In genomic region chr12:36570414-36571095, GRCm38 (mm10) we compare ENCODE assay signal across 16 mouse cellular contexts.
"Had no signal": no experiment of that assay in that cellular context is flagged by ENCODE, and none has a peak within 500 bp of the region (broad histone marks: within the 10 kb centered on the region; RNA-seq: fewer than 3 reads in every experiment).

No protein-coding gene starts in this region.

- H3K4me1 ChIP-seq: neural tube, embryonic 12.5 days; neural tube, embryonic 13.5 days; neural tube, embryonic 15.5 days; stomach, embryonic 15.5 days had no signal

- H3K9me3 ChIP-seq: neural tube, embryonic 12.5 days; neural tube, embryonic 13.5 days; neural tube, embryonic 15.5 days; stomach, embryonic 15.5 days had no signal

- H3K4me3 ChIP-seq: neural tube, embryonic 12.5 days; neural tube, embryonic 13.5 days; neural tube, embryonic 15.5 days; stomach, embryonic 15.5 days had no signal

- H3K27ac ChIP-seq: neural tube, embryonic 12.5 days; neural tube, embryonic 13.5 days; neural tube, embryonic 15.5 days; stomach, embryonic 15.5 days; stomach, postnatal 0 days had no signal

- H3K36me3 ChIP-seq: neural tube, embryonic 12.5 days; neural tube, embryonic 13.5 days; neural tube, embryonic 15.5 days; stomach, embryonic 15.5 days had no signal

- DNase-seq: retina, postnatal 1 day; right cerebral cortex, adult 18-20 months; right cerebral cortex, postnatal 14 days; right cerebral cortex, postnatal 25 days; right cerebral cortex, postnatal 4 days; spleen, adult 18-20 months; thymus, adult 18-20 months; thymus, adult 2 months; thymus, postnatal 14 days; thymus, postnatal 25 days; thymus, postnatal 36 days had no signal

- H3K4me2 ChIP-seq: neural tube, embryonic 12.5 days; neural tube, embryonic 13.5 days; neural tube, embryonic 15.5 days; stomach, embryonic 15.5 days had no signal

- H3K27me3 ChIP-seq: neural tube, embryonic 12.5 days; neural tube, embryonic 13.5 days; neural tube, embryonic 15.5 days; stomach, embryonic 15.5 days had no signal

- H3K9ac ChIP-seq: neural tube, embryonic 12.5 days; neural tube, embryonic 13.5 days; neural tube, embryonic 15.5 days; stomach, embryonic 15.5 days had no signal
